Mouse (Mus musculus) forebrain, embryonic 13.5 days (tissue): Measurements from ENCODE around the gene Boll. TPM values are rescaled to one million over a fixed set of nuclear protein-coding genes. Genes with fewer than 3 reads are reported as not detected.

Experiments
- polyA plus RNA-seq: library from polyadenylated mRNA; unstranded; fragments of >200 nt; fragmentation: Nextera tagmentation; extraction: Ambion mirVana; gene quantifications from 2 replicates; pipeline ENCODE4 v1.2.1, GENCODE M21; 2015

The Boll gene
- polyA plus RNA-seq, 1 experiment from 2014 or later = 0.19 TPM

Other genes with a start within 250 kb of the Boll start
- 191 and 198 TPM in 2 replicates for gene Mob4, start 232.2 kb downstream of the Boll start, polyA plus RNA-seq
- 10.7 and 11.1 TPM in 2 replicates for gene Rftn2, start 136.7 kb downstream of the Boll start, polyA plus RNA-seq
- 3.4 and 3.8 TPM in 2 replicates for gene Mars2, start 126.3 kb downstream of the Boll start, polyA plus RNA-seq
- gene Plcl1, start 42.5 kb upstream of the Boll start, polyA plus RNA-seq = 4.1 and 4.4 TPM in 2 replicates